Mouse (Mus musculus): ENCODE results near the gene Ccdc186. TPM values are rescaled to one million over a fixed set of nuclear protein-coding genes. Genes with fewer than 3 reads are reported as not detected.
A peak's percentile ranks its signal among the peaks of the same experiment; 100 is the strongest.

The Ccdc186 gene
- polyA plus RNA-seq, 1 experiment from 2014 or later = 27.3 TPM

GRCm38 (mm10) chr19:56821040-56821797 lies 771 bp downstream of the Ccdc186 start:
- no peak; the same call in 1 of the 2 replicates for ATAC-seq (replicated peaks)
- H3K36me3 ChIP-seq (replicated peaks) = no peaks in the 10 kb centered on the region

GRCm38 (mm10) chr19:56817851-56818526 lies 4.0 kb downstream of the Ccdc186 start:
- Histone ChIP-seq H3K4me1 (peaks cover 49% of the 10 kb centered on the region), H3K27me3 (replicated peaks) (no peaks in the 10 kb centered on the region), H3K4me3 (no peak overlapping the region), H3K36me3 (replicated peaks) (no peaks in the 10 kb centered on the region; the same call in 1 of the 2 replicates), H3K9ac (no peak overlapping the region), H3K4me2 (no peak overlapping the region; the same call in 1 of the 2 replicates), H3K27ac (no peak overlapping the region), H3K9me3 (no peaks in the 10 kb centered on the region)
- no peak for ATAC-seq (replicated peaks)
- WGBS = 56% methylated on average over 14 of the region's 14 CpGs

More at GRCm38 (mm10) chr19:56821040-56821797, 771 bp downstream of the Ccdc186 start:
- peak overlapping the region; percentile 95 for H3K4me3 ChIP-seq
- peaks cover 45% of the 10 kb centered on the region for H3K4me1 ChIP-seq
- WGBS = 4% methylated on average over 22 of the region's 22 CpGs
- peak overlapping the region; percentile 90 for H3K27ac ChIP-seq
- no peaks in the 10 kb centered on the region for H3K9me3 ChIP-seq
- no peaks in the 10 kb centered on the region for H3K27me3 ChIP-seq (replicated peaks)
- peak overlapping the region; percentile 59 for H3K4me2 ChIP-seq
- peak overlapping the region; percentile 80 for H3K9ac ChIP-seq

- ATAC-seq (replicated peaks) = no peak
- Histone ChIP-seq H3K27me3 (replicated peaks) (no peaks in the 10 kb centered on the region), H3K4me2 (no peak overlapping the region), H3K4me3 (no peak overlapping the region), H3K9me3 (no peaks in the 10 kb centered on the region), H3K36me3 (replicated peaks) (peaks cover 3% of the 10 kb centered on the region; the same call in 1 of the 2 replicates), H3K27ac (no peak overlapping the region), H3K9ac (no peak overlapping the region), H3K4me1 (peaks cover 25% of the 10 kb centered on the region)
- WGBS = 92% methylated on average over 4 of the region's 4 CpGs
These were observed 8.6 kb downstream of the Ccdc186 start for GRCm38 (mm10) chr19:56813360-56813759.

GRCm38 (mm10) chr19:56811590-56811989 lies 10.4 kb downstream of the Ccdc186 start:
- Histone ChIP-seq H3K4me3 (no peak overlapping the region), H3K36me3 (replicated peaks) (peaks cover 17% of the 10 kb centered on the region; the same call in 1 of the 2 replicates), H3K9ac (no peak overlapping the region), H3K9me3 (no peaks in the 10 kb centered on the region), H3K4me2 (no peak overlapping the region), H3K4me1 (peaks cover 11% of the 10 kb centered on the region), H3K27me3 (replicated peaks) (no peaks in the 10 kb centered on the region), H3K27ac (no peak overlapping the region)
- ATAC-seq (replicated peaks) = no peak
- 43% methylated on average over 9 of the region's 9 CpGs for WGBS

- Histone ChIP-seq H3K27me3 (replicated peaks) (no peaks in the 10 kb centered on the region), H3K4me1 (peaks cover 4% of the 10 kb centered on the region; the same call in 1 of the 2 replicates), H3K4me3 (no peak overlapping the region), H3K27ac (no peak overlapping the region), H3K9me3 (no peaks in the 10 kb centered on the region), H3K36me3 (replicated peaks) (peaks cover 20% of the 10 kb centered on the region; the same call in 1 of the 2 replicates), H3K4me2 (no peak overlapping the region), H3K9ac (no peak overlapping the region)
- ATAC-seq (replicated peaks) = no peak
These were observed 11.3 kb downstream of the Ccdc186 start for GRCm38 (mm10) chr19:56810641-56811146.

GRCm38 (mm10) chr19:56808771-56809170 lies 13.2 kb downstream of the Ccdc186 start:
- H3K27me3 ChIP-seq (replicated peaks) = no peaks in the 10 kb centered on the region
- peaks cover 23% of the 10 kb centered on the region; the same call in 1 of the 2 replicates for H3K36me3 ChIP-seq (replicated peaks)
- peaks cover 4% of the 10 kb centered on the region; the same call in 1 of the 2 replicates for H3K4me1 ChIP-seq
- ATAC-seq (replicated peaks) = no peak
- no peak overlapping the region for H3K4me2 ChIP-seq
- WGBS = 59% methylated on average over 5 of the region's 5 CpGs
- H3K9me3 ChIP-seq = no peaks in the 10 kb centered on the region
- no peak overlapping the region for H3K9ac ChIP-seq
- H3K27ac ChIP-seq = no peak overlapping the region
- no peak overlapping the region for H3K4me3 ChIP-seq

DNA sequence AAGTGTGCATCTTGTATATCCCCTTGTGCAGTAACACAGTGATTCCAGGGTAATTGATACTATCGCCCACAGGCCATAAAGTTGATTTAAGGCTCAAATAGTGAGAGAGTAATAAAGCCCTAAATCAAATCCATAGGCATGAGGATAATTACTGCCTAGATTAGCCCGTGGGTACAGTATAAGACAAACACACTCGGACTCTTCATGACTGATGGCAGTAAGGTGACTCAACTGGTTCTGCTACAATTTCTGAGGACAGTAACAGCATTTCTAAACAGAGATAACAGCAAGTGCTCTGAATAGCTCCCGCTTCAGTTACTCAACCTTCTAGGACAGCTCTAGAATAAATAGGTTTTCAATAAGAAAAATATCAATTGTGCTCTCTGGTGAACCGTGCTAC lies 14.9 kb downstream of the Ccdc186 start:
- no peak for ATAC-seq (replicated peaks)
- peaks cover 3% of the 10 kb centered on the region; the same call in 1 of the 2 replicates for H3K4me1 ChIP-seq
- 91% methylated on average over 5 of the region's 5 CpGs for WGBS
- no peak overlapping the region for H3K4me3 ChIP-seq
- no peak overlapping the region for H3K4me2 ChIP-seq
- no peaks in the 10 kb centered on the region for H3K9me3 ChIP-seq
- H3K9ac ChIP-seq = no peak overlapping the region
- peaks cover 26% of the 10 kb centered on the region; the same call in 1 of the 2 replicates for H3K36me3 ChIP-seq (replicated peaks)
- H3K27me3 ChIP-seq (replicated peaks) = no peaks in the 10 kb centered on the region
- H3K27ac ChIP-seq = no peak overlapping the region

DNA sequence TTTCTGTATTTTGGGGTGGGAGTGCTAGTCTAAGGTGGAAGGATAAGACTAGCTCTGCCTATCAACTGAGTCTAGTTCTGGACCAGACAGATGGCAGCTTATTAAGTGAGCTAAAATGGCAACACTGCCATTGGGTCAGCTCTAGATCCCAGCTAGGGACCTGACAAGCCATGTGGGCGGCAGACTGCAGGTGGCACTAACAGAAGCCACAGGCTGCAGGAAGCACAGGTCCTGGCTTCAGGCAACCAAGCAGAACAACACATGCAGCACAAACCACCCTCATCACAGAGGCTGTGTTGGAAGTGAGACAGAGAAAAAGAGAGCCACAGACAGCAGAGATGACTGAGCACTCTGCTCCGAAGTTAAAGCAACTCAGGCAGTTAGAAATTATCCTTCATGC lies 16.6 kb downstream of the Ccdc186 start:
- Histone ChIP-seq H3K36me3 (replicated peaks) (peaks cover 43% of the 10 kb centered on the region), H3K27ac (no peak overlapping the region), H3K27me3 (replicated peaks) (no peaks in the 10 kb centered on the region), H3K4me3 (no peak overlapping the region), H3K9me3 (no peaks in the 10 kb centered on the region), H3K4me1 (no peaks in the 10 kb centered on the region), H3K9ac (no peak overlapping the region), H3K4me2 (no peak overlapping the region)
- 80% methylated on average over 2 of the region's 2 CpGs for WGBS
- no peak for ATAC-seq (replicated peaks)

DNA sequence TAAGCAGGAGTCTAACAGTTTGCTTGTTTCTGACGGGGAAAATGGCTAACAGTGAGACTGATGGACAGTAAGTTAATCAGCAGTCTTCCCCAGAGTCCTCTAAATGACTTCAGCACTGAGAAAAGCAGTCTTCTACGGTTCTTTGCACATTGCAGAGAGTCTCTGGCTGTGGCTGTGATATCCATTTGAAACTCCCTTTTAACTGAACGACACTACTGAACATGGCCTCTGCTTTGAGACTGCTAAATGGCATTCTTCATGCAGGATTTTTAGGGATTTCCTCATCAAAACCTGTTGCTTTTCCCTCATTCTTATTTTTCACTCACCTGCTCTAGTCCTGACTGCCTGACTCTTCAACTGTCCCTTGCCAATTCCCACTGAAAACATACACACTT lies 19.6 kb downstream of the Ccdc186 start:
- Histone ChIP-seq H3K4me2 (no peak overlapping the region), H3K9ac (no peak overlapping the region), H3K36me3 (replicated peaks) (peaks cover 48% of the 10 kb centered on the region), H3K9me3 (no peaks in the 10 kb centered on the region), H3K27me3 (replicated peaks) (no peaks in the 10 kb centered on the region), H3K4me1 (no peaks in the 10 kb centered on the region), H3K27ac (no peak overlapping the region), H3K4me3 (no peak overlapping the region)
- no peak for ATAC-seq (replicated peaks)
- 74% methylated on average over 3 of the region's 3 CpGs for WGBS

DNA sequence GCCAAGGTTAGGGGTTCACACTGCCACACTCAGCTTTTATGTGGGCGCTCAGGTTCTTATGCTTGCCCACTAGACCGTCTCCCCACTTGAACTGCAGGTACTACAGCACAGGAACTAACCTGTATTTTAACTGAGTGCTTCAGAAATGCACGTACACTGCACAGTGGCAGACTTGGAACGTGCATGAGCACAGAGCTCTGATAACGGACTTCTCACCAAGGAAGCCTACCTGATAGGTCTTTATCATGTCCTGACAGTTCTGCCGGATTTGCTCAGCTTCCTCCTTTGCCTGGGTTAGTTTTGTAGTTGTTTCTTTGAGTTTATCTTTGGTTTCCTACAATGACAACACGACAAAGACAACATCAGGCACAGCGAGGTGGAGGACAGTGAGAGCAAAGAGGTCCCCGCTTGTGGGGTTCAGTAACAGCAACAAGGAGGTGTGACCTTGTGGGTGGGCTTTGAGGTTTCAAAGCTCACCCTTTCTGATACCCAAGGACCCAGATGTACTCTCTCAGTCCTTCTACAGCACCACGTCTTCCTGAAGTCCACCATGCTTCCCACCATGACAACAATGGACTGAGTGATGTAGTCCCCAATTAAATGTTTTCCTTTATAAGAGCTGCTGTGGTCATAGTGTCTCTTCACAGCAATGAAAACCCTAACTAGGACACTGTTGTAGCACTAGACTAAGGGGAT lies 20.2 kb downstream of the Ccdc186 start:
- Histone ChIP-seq H3K27ac (no peak overlapping the region), H3K9me3 (no peaks in the 10 kb centered on the region), H3K36me3 (replicated peaks) (peaks cover 43% of the 10 kb centered on the region), H3K27me3 (replicated peaks) (no peaks in the 10 kb centered on the region), H3K4me1 (no peaks in the 10 kb centered on the region), H3K4me2 (no peak overlapping the region), H3K9ac (no peak overlapping the region), H3K4me3 (no peak overlapping the region)
- ATAC-seq (replicated peaks) = no peak
- 92% methylated on average over 10 of the region's 10 CpGs for WGBS

DNA sequence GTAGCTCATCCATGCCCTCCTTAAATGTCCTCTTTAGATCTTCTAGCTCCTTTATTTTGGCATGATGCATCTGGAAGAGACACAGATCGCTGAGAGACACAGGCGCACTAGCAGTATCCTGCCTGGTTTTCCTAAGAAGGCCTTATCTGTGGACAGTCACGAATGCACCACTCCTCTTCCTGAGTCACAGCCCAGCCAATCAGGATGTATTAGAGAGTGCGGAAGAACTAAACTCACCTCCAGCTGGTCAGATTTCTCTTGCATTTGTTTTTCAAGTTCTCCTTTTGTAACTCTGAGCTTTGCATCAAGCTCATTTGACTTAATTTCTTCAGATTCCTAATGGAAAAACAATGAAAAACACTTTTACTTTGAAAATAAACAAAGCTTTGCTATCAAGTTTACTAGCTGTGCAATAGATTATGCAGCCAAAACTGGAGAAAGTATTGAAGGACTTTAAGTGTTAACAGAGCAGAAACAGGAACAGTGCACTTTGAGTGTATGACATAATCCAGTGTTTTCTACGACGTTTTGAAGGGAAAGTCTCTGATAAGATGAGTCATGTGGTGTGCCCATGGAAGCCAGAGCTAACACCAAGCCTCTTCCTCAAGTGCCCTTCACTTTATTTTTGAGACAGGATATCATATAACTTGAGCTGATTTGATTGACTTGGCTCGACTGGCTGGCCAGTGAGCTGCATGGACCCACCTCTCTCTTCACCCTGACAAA lies 20.9 kb downstream of the Ccdc186 start:
- Histone ChIP-seq H3K4me1 (no peaks in the 10 kb centered on the region), H3K9ac (no peak overlapping the region), H3K27me3 (replicated peaks) (no peaks in the 10 kb centered on the region), H3K4me2 (no peak overlapping the region), H3K27ac (no peak overlapping the region), H3K4me3 (no peak overlapping the region), H3K36me3 (replicated peaks) (peaks cover 48% of the 10 kb centered on the region), H3K9me3 (no peaks in the 10 kb centered on the region)
- 89% methylated on average over 7 of the region's 7 CpGs for WGBS
- ATAC-seq (replicated peaks) = no peak
